Mouse (Mus musculus) olfactory bulb, adult 2 months (tissue): Measurements from ENCODE around the gene Gngt2. TPM values are rescaled to one million over a fixed set of nuclear protein-coding genes. Genes with fewer than 3 reads are reported as not detected.

Experiments used
- H3K27ac ChIP-seq: fragments of 200-500 bp; 2 replicates; pipeline ENCODE4 v1.5.1; 2012; ENCODE audit warnings: low read depth, low read length; ENCODE audit not compliant: insufficient read depth
- H3K4me1 ChIP-seq: fragments of 200-500 bp; 2 replicates; pipeline ENCODE4 v1.6.1; 2012; ENCODE audit warnings: low read length; ENCODE audit not compliant: control insufficient read depth, insufficient read depth
- H3K4me3 ChIP-seq: fragments of 200-500 bp; 2 replicates; pipeline ENCODE4 v1.5.1; 2012; ENCODE audit warnings: mild to moderate bottlenecking, low read depth, low read length, moderate library complexity; ENCODE audit not compliant: insufficient read depth
- CTCF ChIP-seq: fragments of 200-500 bp; IDR thresholded peaks from 2 replicates; pipeline ENCODE4 v1.5.1; 2012; ENCODE audit warnings: low read depth, mild to moderate bottlenecking, low read length, moderate library complexity; ENCODE audit not compliant: insufficient read depth
- POLR2A ChIP-seq: fragments of 200-500 bp; IDR thresholded peaks from 2 replicates; pipeline ENCODE4 v1.6.1; 2012; ENCODE audit warnings: mild to moderate bottlenecking, low read depth, low read length, moderate library complexity; ENCODE audit not compliant: insufficient read depth
- WGBS: fragments of 180-500 bp; shearing (Covaris S2); methylation state at CpG from one replicate; pipeline ENCODE4 v1.1.7; 2018; 5-methylcytosine and 5-hydroxymethylcytosine counted together
- polyA plus RNA-seq: library from polyadenylated mRNA; stranded (reverse); fragments of >200 nt; gene quantifications from 2 replicates; pipeline ENCODE4 v1.2.4, GENCODE M21; 2012; ENCODE audit warnings: low replicate concordance; ENCODE audit not compliant: missing spikeins, insufficient read depth, insufficient read length

Gngt2 gene
- polyA plus RNA-seq, 1 experiment: not detected

DNA sequence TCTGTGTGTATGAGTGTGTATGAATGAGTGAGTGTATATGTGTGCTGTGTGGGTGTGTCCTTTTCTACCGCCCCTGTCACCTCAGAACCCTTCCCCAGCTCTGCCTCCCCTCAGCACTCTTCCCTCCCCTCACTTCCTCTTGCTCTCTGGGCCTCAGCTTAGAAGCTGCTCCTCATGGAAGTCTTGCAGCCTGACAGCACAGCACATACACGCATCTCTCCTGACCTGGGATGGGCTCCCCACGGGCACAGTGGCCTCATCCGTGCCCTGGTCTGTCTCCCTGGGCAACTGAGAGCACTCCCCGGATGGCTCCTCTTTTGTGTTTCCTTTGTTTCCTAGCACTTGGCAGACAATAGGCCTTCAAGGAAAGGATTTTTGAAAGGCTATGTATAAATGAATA is 27.4 kb upstream of the Gngt2 start:
- Histone ChIP-seq H3K4me3 (no peak overlapping the region), H3K4me1 (peaks cover 3% of the 10 kb centered on the region; the same call in 1 of the 2 replicates), H3K27ac (no peak overlapping the region)
- TF ChIP-seq POLR2A (no peak), CTCF (no peak)
- 42% methylated on average over 5 of the region's 5 CpGs for WGBS

DNA sequence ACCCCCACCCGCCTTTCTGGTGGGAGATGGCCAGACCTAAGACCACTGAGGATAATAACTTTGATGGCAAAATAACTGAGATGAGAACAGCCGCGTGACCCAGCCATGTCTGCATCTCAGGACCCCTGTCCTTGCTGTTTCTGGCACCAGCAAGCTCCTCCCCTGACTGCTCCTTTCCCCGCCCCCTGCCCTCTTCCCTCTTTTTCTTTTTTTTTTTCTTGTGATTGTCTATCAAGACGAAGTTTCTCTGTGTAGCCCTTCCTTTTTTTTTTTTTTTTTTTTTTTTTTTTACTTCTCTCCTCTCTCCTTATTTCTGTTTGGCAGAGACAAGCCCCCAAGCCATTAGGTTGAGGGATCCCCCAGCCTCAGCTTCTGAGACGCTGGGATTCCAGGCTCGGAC is 26.2 kb upstream of the Gngt2 start:
- 84% methylated on average over 7 of the region's 7 CpGs for WGBS
- Histone ChIP-seq H3K27ac (no peak overlapping the region), H3K4me1 (no peaks in the 10 kb centered on the region; the same call in 1 of the 2 replicates), H3K4me3 (no peak overlapping the region)
- no peak for TF ChIP-seq POLR2A
- TF ChIP-seq CTCF: no peak

GRCm38 (mm10) chr11:95811741-95812140 is 25.3 kb upstream of the Gngt2 start:
- Histone ChIP-seq H3K27ac (no peak overlapping the region), H3K4me1 (no peaks in the 10 kb centered on the region; the same call in 1 of the 2 replicates), H3K4me3 (no peak overlapping the region)
- 90% methylated on average over 6 of the region's 6 CpGs for WGBS
- TF ChIP-seq POLR2A (no peak), CTCF (no peak)

- no peak for TF ChIP-seq POLR2A
- TF ChIP-seq CTCF: no peak
- Histone ChIP-seq H3K27ac (no peak overlapping the region), H3K4me1 (no peaks in the 10 kb centered on the region; the same call in 1 of the 2 replicates), H3K4me3 (no peak overlapping the region)
- 55% methylated on average over 4 of the region's 4 CpGs for WGBS
Measured at GRCm38 (mm10) chr11:95812224-95812623, 24.8 kb upstream of the Gngt2 start.

DNA sequence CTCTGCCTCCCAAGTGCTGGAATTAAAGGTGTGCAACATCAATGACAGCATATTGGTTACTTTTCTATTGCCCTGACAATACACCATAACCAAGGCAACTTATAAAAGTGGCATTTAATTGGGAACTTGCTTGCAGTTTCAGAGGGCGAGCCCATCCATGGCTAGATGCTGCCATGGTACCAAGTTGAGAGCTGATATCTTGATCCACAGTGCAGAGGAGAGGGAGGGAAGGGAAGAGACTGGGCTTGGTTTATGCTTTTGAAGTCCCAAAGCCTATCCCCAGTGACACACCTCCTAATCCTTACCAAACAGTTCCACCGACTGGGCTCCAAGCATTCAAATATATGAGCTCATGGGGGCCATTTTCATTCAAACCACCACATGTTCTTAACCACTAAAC is 22.9 kb upstream of the Gngt2 start:
- H3K4me3 ChIP-seq: no peak overlapping the region
- 95% methylated on average over 2 of the region's 2 CpGs for WGBS
- H3K27ac ChIP-seq: no peak overlapping the region
- no peaks in the 10 kb centered on the region for H3K4me1 ChIP-seq
- no peak for TF ChIP-seq POLR2A

GRCm38 (mm10) chr11:95814857-95815256 is 22.2 kb upstream of the Gngt2 start:
- WGBS: 69% methylated on average over 5 of the region's 5 CpGs
- Histone ChIP-seq H3K27ac (no peak overlapping the region), H3K4me3 (no peak overlapping the region), H3K4me1 (no peaks in the 10 kb centered on the region)
- TF ChIP-seq CTCF: no peak
- TF ChIP-seq POLR2A: no peak

GRCm38 (mm10) chr11:95815412-95815811 is 21.6 kb upstream of the Gngt2 start:
- H3K27ac ChIP-seq: no peak overlapping the region
- no peaks in the 10 kb centered on the region for H3K4me1 ChIP-seq
- 68% methylated on average over 9 of the region's 9 CpGs for WGBS
- H3K4me3 ChIP-seq: no peak overlapping the region
- TF ChIP-seq POLR2A (no peak), CTCF (no peak)

DNA sequence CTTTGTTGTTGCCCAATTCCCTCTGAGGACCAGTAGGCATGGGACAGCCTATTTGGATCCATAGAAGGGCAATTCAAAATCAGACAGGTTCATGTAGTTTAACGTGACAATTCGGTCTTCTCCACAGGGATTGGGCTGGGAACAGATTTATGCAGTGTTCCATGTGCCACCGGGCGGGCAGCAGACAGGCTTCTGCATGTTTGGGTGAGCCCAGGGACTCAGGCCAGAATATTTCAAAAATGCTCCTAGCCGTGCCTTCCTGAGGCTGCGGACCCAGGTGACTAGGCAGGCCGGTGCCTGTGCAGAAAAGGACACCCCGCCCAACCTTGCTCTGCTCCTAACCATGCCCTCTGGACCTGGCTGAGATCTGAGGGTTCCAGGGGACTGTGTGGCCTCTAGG is 17.9 kb upstream of the Gngt2 start:
- Histone ChIP-seq H3K4me3 (no peak overlapping the region), H3K27ac (no peak overlapping the region), H3K4me1 (0 out of 2 replicates have a peak, but pooled peaks cover 6% of the 10 kb centered on the region)
- TF ChIP-seq POLR2A: no peak
- no peak for TF ChIP-seq CTCF
- WGBS: 94% methylated on average over 8 of the region's 8 CpGs

- WGBS: 95% methylated on average over 3 of the region's 3 CpGs
- TF ChIP-seq CTCF (no peak), POLR2A (no peak)
- Histone ChIP-seq H3K4me1 (0 out of 2 replicates have a peak, but pooled peaks cover 6% of the 10 kb centered on the region), H3K27ac (no peak overlapping the region), H3K4me3 (no peak overlapping the region)
Measured at GRCm38 (mm10) chr11:95821511-95821910, 15.5 kb upstream of the Gngt2 start.

GRCm38 (mm10) chr11:95822437-95822836 is 14.6 kb upstream of the Gngt2 start:
- WGBS: 100% methylated on average over 4 of the region's 4 CpGs
- 0 out of 2 replicates have a peak, but pooled peaks cover 6% of the 10 kb centered on the region for H3K4me1 ChIP-seq
- TF ChIP-seq POLR2A: no peak
- TF ChIP-seq CTCF: no peak
- no peak overlapping the region for H3K27ac ChIP-seq
- H3K4me3 ChIP-seq: no peak overlapping the region
